ENCODE assay signal across 8 mouse cellular contexts in the genomic region with DNA sequence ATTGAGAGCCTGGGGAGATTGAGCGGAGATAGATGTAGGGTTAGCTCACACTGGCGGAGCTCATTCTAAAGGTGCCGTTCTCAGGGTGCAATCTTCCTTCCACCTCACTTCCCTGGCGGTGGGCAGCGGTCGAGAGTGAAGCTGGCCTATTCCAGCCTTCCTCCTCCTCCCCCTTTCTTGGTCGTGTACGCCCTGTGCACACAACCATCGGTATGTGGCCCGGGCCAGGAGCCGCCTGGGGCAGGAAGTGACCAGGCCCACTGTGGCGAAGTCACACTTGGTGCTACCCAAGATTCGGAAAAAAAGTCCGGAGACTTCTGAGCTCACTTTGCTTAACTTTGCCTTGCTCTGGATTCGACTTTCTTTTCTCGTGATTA. TPM values are rescaled to one million over a fixed set of nuclear protein-coding genes. Genes with fewer than 3 reads are reported as not detected.
A peak's percentile ranks its signal among the peaks of the same experiment; 100 is the strongest.
DNase-seq lines count a peak whose midpoint lies in the region; ATAC-seq and TF ChIP-seq lines count a peak whose summit lies in the region.

No protein-coding gene starts in this region.

- peak overlapping the region; percentile 86 for H3K27ac ChIP-seq in MEL (ENCODE audit: control insufficient read depth, low read depth, low read length)

- H3K27me3 ChIP-seq in MEL (ENCODE audit: control insufficient read depth in 1 of 2, insufficient read depth in 2 of 2, low read length in 2 of 2) = no peaks in the 10 kb centered on the region

- no peaks in the 10 kb centered on the region for H3K9me3 ChIP-seq in MEL (replicated peaks; ENCODE audit: insufficient read depth, low read length)

- no peak for TF ChIP-seq RAD21 in MEL (IDR thresholded peaks at IDR 0.05; ENCODE audit: low read depth, low read length)

- DNase-seq in MEL (ENCODE audit: low read depth, low spot score) = peak; percentile 70
- DNase-seq in c-Kit-positive CD71-positive TER-119-negative erythroid progenitor cells, embryonic 14.5 days (ENCODE audit: low read depth) = peak; percentile 34
- peak; percentile 64 for DNase-seq in forelimb bud, embryonic 11.5 days (ENCODE audit: low read depth, low spot score)
- peak; percentile 20 to 41 for DNase-seq in layer of hippocampus, postnatal 36 days
- DNase-seq in lung, postnatal 36 days = peak; percentile 78
- peak; percentile 60 for DNase-seq in retina, embryonic 14.5 days (ENCODE audit: low spot score)
- DNase-seq in thymus, postnatal 36 days = peak; percentile 46 to 58

- peaks cover 3 to 19% of the 10 kb centered on the region in 2 experiments for H3K4me1 ChIP-seq in MEL (ENCODE audit: control insufficient read depth in 1 of 2, insufficient read depth in 2 of 2, low read length in 2 of 2)

- peak overlapping the region; percentile 89 to 93 for H3K4me3 ChIP-seq in MEL (ENCODE audit: control insufficient read depth in 1 of 2, insufficient read depth in 1 of 2, low read depth in 2 of 2, low read length in 2 of 2)

- TF ChIP-seq POLR2A in MEL (IDR thresholded peaks at IDR 0.05; ENCODE audit: control insufficient read depth in 1 of 2, insufficient read depth in 1 of 2, low read depth in 1 of 2, low read length in 2 of 2, poor library complexity in 1 of 2) = no peak

- TF ChIP-seq CTCF in MEL (IDR thresholded peaks at IDR 0.05 in 2 of 3, conservative IDR thresholded peaks at IDR 0.05 in 1 of 3; ENCODE audit: control insufficient read depth in 1 of 3, insufficient read depth in 1 of 3, low read depth in 2 of 3, low read length in 3 of 3, poor library complexity in 1 of 3, severe bottlenecking in 1 of 3) = no peak

- peaks cover 2 to 35% of the 10 kb centered on the region in 2 experiments; a peak in 3 of 4 replicates for H3K36me3 ChIP-seq in MEL (ENCODE audit: control insufficient read depth in 1 of 2, insufficient read depth in 2 of 2, low read length in 2 of 2)

- ATAC-seq in hematopoietic stem cell, adult 5-6 weeks (replicated peaks in 1 of 2; ENCODE audit: insufficient read depth in 1 of 2, low FRiP score in 2 of 2, low TSS enrichment in 1 of 2, low read depth in 1 of 2, poor library complexity in 2 of 2, severe bottlenecking in 2 of 2) = peak; percentile 33 to 53; a peak in 3 of 4 replicates

- peak overlapping the region; percentile 95 for H3K9ac ChIP-seq in MEL (ENCODE audit: control insufficient read depth, low read depth, low read length, poor library complexity, severe bottlenecking)

- peaks cover 46% of the 10 kb centered on the region for H3K79me2 ChIP-seq in MEL (ENCODE audit: control insufficient read depth, insufficient read depth, low read length, poor library complexity)

- TF ChIP-seq EP300 in MEL (IDR thresholded peaks at IDR 0.05; ENCODE audit: low read depth in 1 of 2, low read length in 2 of 2) = no peak

TF ChIP-seq in MEL, 35 proteins besides CTCF, POLR2A, EP300 and RAD21:
- TF ChIP-seq RCOR1 (IDR thresholded peaks at IDR 0.05; ENCODE audit: low read depth, low read length) (no peak), ZNF384 (IDR thresholded peaks at IDR 0.05; ENCODE audit: low read depth, low read length) (no peak; the same call in 1 of the 2 replicates), ELF1 (IDR thresholded peaks at IDR 0.05; ENCODE audit: low read depth, low read length) (0 out of 2 replicates have a peak, but pooled peaks have one; percentile 25), ETS1 (IDR thresholded peaks at IDR 0.05; ENCODE audit: low read depth, low read length) (no peak), MXI1 (IDR thresholded peaks at IDR 0.05; ENCODE audit: low read depth, low read length) (no peak), MAFK (IDR thresholded peaks at IDR 0.05; ENCODE audit: borderline replicate concordance, low read depth, low read length) (no peak), JUND (IDR thresholded peaks at IDR 0.05; ENCODE audit: low read depth, low read length) (no peak), UBTF (IDR thresholded peaks at IDR 0.05; ENCODE audit: borderline replicate concordance, insufficient read depth, low read depth, low read length) (no peak), CHD1 (IDR thresholded peaks at IDR 0.05; ENCODE audit: low read depth, low read length) (peak; percentile 77; the same call in 1 of the 2 replicates), TAL1 (IDR thresholded peaks at IDR 0.05; ENCODE audit: low read length) (no peak), MAZ (IDR thresholded peaks at IDR 0.05; ENCODE audit: low read depth, low read length) (no peak), MYB (IDR thresholded peaks at IDR 0.05; ENCODE audit: low read depth, low read length) (no peak), ZC3H11A (IDR thresholded peaks at IDR 0.05; ENCODE audit: low read depth, low read length) (no peak), BHLHE40 (IDR thresholded peaks at IDR 0.05; ENCODE audit: borderline replicate concordance, low read depth, low read length) (no peak), USF2 (IDR thresholded peaks at IDR 0.05; ENCODE audit: borderline replicate concordance in 1 of 2, insufficient read depth in 1 of 2, low read depth in 1 of 2, low read length in 2 of 2) (no peak), TCF12 (IDR thresholded peaks at IDR 0.05; ENCODE audit: low read depth, low read length) (no peak), HCFC1 (IDR thresholded peaks at IDR 0.05; ENCODE audit: low read depth, low read length) (0 out of 2 replicates have a peak, but pooled peaks have one; percentile 32), NELFE (IDR thresholded peaks at IDR 0.05; ENCODE audit: low read depth, low read length) (no peak), E2F4 (IDR thresholded peaks at IDR 0.05; ENCODE audit: borderline replicate concordance, low read depth, low read length) (no peak), GATA1 (IDR thresholded peaks at IDR 0.05; ENCODE audit: low read depth, low read length) (no peak), MYC (IDR thresholded peaks at IDR 0.05; ENCODE audit: low read depth, low read length) (0 out of 2 replicates have a peak, but pooled peaks have one; percentile 19), SMC3 (IDR thresholded peaks at IDR 0.05; ENCODE audit: low read depth, low read length) (0 out of 2 replicates have a peak, but pooled peaks have one; percentile 9), ZMIZ1 (IDR thresholded peaks at IDR 0.05; ENCODE audit: low read depth, low read length) (no peak), POLR2AphosphoS2 (IDR thresholded peaks at IDR 0.05; ENCODE audit: low read length) (no peak), POLR2AphosphoS5 (IDR thresholded peaks at IDR 0.05; ENCODE audit: borderline replicate concordance, low read depth, low read length) (no peak; the same call in 1 of the 2 replicates), USF1 (IDR thresholded peaks at IDR 0.05; ENCODE audit: low read depth, low read length) (no peak), SIN3A (IDR thresholded peaks at IDR 0.05; ENCODE audit: low read length) (peak; percentile 32; the same call in 1 of the 2 replicates), TBP (IDR thresholded peaks at IDR 0.05; ENCODE audit: low read depth, low read length) (no peak), NRF1 (IDR thresholded peaks at IDR 0.05; ENCODE audit: insufficient read depth, low read depth, low read length, poor library complexity, severe bottlenecking) (no peak), CHD2 (IDR thresholded peaks at IDR 0.05; ENCODE audit: low read length) (no peak), ZKSCAN1 (IDR thresholded peaks at IDR 0.05; ENCODE audit: low read depth, low read length) (no peak), GABPA (IDR thresholded peaks at IDR 0.05; ENCODE audit: low read depth, low read length) (no peak), MEF2A (IDR thresholded peaks at IDR 0.05; ENCODE audit: extremely low read depth, insufficient replicate concordance, low read depth, low read length, poor library complexity, severe bottlenecking) (no peak), KAT2A (conservative IDR thresholded peaks at IDR 0.05; ENCODE audit: low read depth, low read length) (no peak), MAX (IDR thresholded peaks at IDR 0.05; ENCODE audit: low read length) (no peak)
TF ChIP-seq in MEL: peak in this region for 6.

RNA-seq across cellular contexts. Expression of a gene that starts 0.8 kb away (rescaled TPM):
- 50.9 and 51.5 TPM in 2 replicates for total RNA-seq in MEL (2012; rRNA removed)
- polyA plus RNA-seq in MEL (2012; ENCODE audit: insufficient read depth in 1 of 2, insufficient read length in 2 of 2, low read depth in 1 of 2, low replicate concordance in 2 of 2, missing spikeins in 1 of 2) = 10 to 100 TPM in 1 of 2 experiments, not detected in 1; 87.6 TPM
- 101 and 152 TPM in 2 replicates for total RNA-seq in hematopoietic stem cell, adult 5-6 weeks (2017)
- 100 to 1,000 TPM; 125 to 128 TPM for total RNA-seq in layer of hippocampus, postnatal 36 days (2021)

RNA-seq across cellular contexts. Expression of a gene that starts 31.0 kb away (rescaled TPM):
- total RNA-seq in MEL (2012; rRNA removed) = 15.7 and 18.0 TPM in 2 replicates
- 10 to 100 TPM in 1 of 2 experiments, not detected in 1; 19.8 TPM for polyA plus RNA-seq in MEL (2012; ENCODE audit: insufficient read depth in 1 of 2, insufficient read length in 2 of 2, low read depth in 1 of 2, low replicate concordance in 2 of 2, missing spikeins in 1 of 2)
- total RNA-seq in hematopoietic stem cell, adult 5-6 weeks (2017) = 14.4 and 16.5 TPM in 2 replicates
- total RNA-seq in layer of hippocampus, postnatal 36 days (2021) = 1 to 10 TPM; 7.6 to 8.5 TPM

RNA-seq across cellular contexts. Expression of a gene that starts 54.4 kb away (rescaled TPM):
- total RNA-seq in MEL (2012; rRNA removed) = 0.04 and 0.10 TPM in 2 replicates
- polyA plus RNA-seq in MEL (2012; ENCODE audit: insufficient read depth in 1 of 2, insufficient read length in 2 of 2, low read depth in 1 of 2, low replicate concordance in 2 of 2, missing spikeins in 1 of 2) = under 1 TPM in 1 of 2 experiments, not detected in 1; 0.10 TPM
- total RNA-seq in hematopoietic stem cell, adult 5-6 weeks (2017) = 0.31 and 0.45 TPM in 2 replicates
- under 1 TPM; 0.20 to 0.30 TPM for total RNA-seq in layer of hippocampus, postnatal 36 days (2021)

Comparison
In these comparisons a context has a peak if more than half of its experiments do, and no peak if none do; other contexts are left out.
1. Peak in every context shown above with its lines: DNase-seq, ATAC-seq, H3K4me3 ChIP-seq and H3K27ac ChIP-seq.